Mouse (Mus musculus) hindbrain, embryonic 15.5 days (tissue): ENCODE data around the gene Gata5. TPM values are rescaled to one million over a fixed set of nuclear protein-coding genes. Genes with fewer than 3 reads are reported as not detected.

Experiments
- ATAC-seq: fragments of 200-750 bp; cut with Nextera tagmentation; 2 replicates; pipeline ENCODE4 v1.8.0; 2017; ENCODE audit warnings: low read depth, moderate number of reproducible peaks, moderate TSS enrichment; ENCODE audit not compliant: low FRiP score
- H3K27ac ChIP-seq: fragments of 300-500 bp; sonication (generic); replicated peaks from 2 replicates; pipeline ENCODE4 v1.5.1; 2015; ENCODE audit warnings: mild to moderate bottlenecking, inconsistent platforms
- H3K27me3 ChIP-seq: fragments of 300-500 bp; sonication (generic); 2 replicates; pipeline ENCODE4 v1.6.1; 2015; ENCODE audit warnings: control low read depth, inconsistent platforms
- H3K36me3 ChIP-seq: fragments of 300-500 bp; sonication (generic); 2 replicates; pipeline ENCODE4 v1.6.1; 2015; ENCODE audit warnings: control low read depth, inconsistent platforms
- H3K4me1 ChIP-seq: fragments of 300-500 bp; sonication (generic); replicated peaks from 2 replicates; pipeline ENCODE4 v1.6.1; 2015; ENCODE audit warnings: control low read depth, inconsistent platforms
- H3K4me2 ChIP-seq: fragments of 300-500 bp; sonication (generic); 2 replicates; pipeline ENCODE4 v1.6.1; 2015; ENCODE audit warnings: moderate library complexity, mild to moderate bottlenecking, inconsistent platforms
- H3K4me3 ChIP-seq: fragments of 300-500 bp; sonication (generic); 2 replicates; pipeline ENCODE4 v1.5.1; 2015; ENCODE audit warnings: mild to moderate bottlenecking, inconsistent platforms
- H3K9ac ChIP-seq: fragments of 300-500 bp; sonication (generic); 2 replicates; pipeline ENCODE4 v1.6.1; 2015; ENCODE audit warnings: inconsistent platforms
- H3K9me3 ChIP-seq: fragments of 300-500 bp; sonication (generic); 2 replicates; pipeline ENCODE4 v1.6.1; 2016; ENCODE audit warnings: control low read depth, inconsistent platforms
- WGBS: fragments of 180-500 bp; shearing (Covaris S2); methylation state at CpG from one replicate; pipeline ENCODE4 v1.1.7; 2015; 5-methylcytosine and 5-hydroxymethylcytosine counted together
- polyA plus RNA-seq: library from polyadenylated mRNA; unstranded; fragments of >200 nt; fragmentation: Nextera tagmentation; extraction: Ambion mirVana; gene quantifications from 2 replicates; pipeline ENCODE4 v1.2.1, GENCODE M21; 2015

Gata5 gene
- polyA plus RNA-seq = not detected in 2 replicates

- Histone ChIP-seq H3K9ac (no peak within 1 kb of the TSS), H3K4me3 (peak within 1 kb of the TSS; percentile 24), H3K27me3 (peaks cover 76% of the 10 kb centered on the region), H3K36me3 (no peaks in the 10 kb centered on the region), H3K27ac (no peak within 1 kb of the TSS), H3K9me3 (no peaks in the 10 kb centered on the region), H3K4me1 (peaks cover 16% of the 10 kb centered on the region), H3K4me2 (peak within 1 kb of the TSS; percentile 50)
- WGBS = under 1% methylated on average over 32 of the region's 33 CpGs
- ATAC-seq = no peak
These were observed at the start of gene Gata5 for GRCm38 (mm10) chr2:180334551-180334986. TSS of gene Gata5 (minus strand) at chr2:180334699.

- Histone ChIP-seq H3K9ac (no peak overlapping the region), H3K27ac (no peak overlapping the region), H3K4me1 (no peaks in the 10 kb centered on the region), H3K9me3 (no peaks in the 10 kb centered on the region), H3K27me3 (no peaks in the 10 kb centered on the region), H3K4me2 (no peak overlapping the region), H3K4me3 (no peak overlapping the region), H3K36me3 (no peaks in the 10 kb centered on the region)
- 88% methylated on average over 5 of the region's 5 CpGs for WGBS
- no peak for ATAC-seq
These were observed 42.2 kb upstream of the Gata5 start for GRCm38 (mm10) chr2:180376730-180377129.

- H3K4me2 ChIP-seq = no peak overlapping the region
- no peak overlapping the region for H3K27ac ChIP-seq
- no peaks in the 10 kb centered on the region for H3K9me3 ChIP-seq
- no peaks in the 10 kb centered on the region for H3K36me3 ChIP-seq
- no peaks in the 10 kb centered on the region for H3K4me1 ChIP-seq
- ATAC-seq = no peak
- no peaks in the 10 kb centered on the region for H3K27me3 ChIP-seq
- H3K9ac ChIP-seq = no peak overlapping the region
- no peak overlapping the region for H3K4me3 ChIP-seq
- WGBS = 74% methylated on average over 10 of the region's 10 CpGs
These were observed 38.8 kb upstream of the Gata5 start for GRCm38 (mm10) chr2:180373256-180373655.

- ATAC-seq = no peak
- no peak overlapping the region for H3K4me2 ChIP-seq
- H3K27me3 ChIP-seq = no peaks in the 10 kb centered on the region
- no peak overlapping the region for H3K27ac ChIP-seq
- no peaks in the 10 kb centered on the region for H3K36me3 ChIP-seq
- no peak overlapping the region for H3K4me3 ChIP-seq
- H3K4me1 ChIP-seq = no peaks in the 10 kb centered on the region
- no peaks in the 10 kb centered on the region for H3K9me3 ChIP-seq
- H3K9ac ChIP-seq = no peak overlapping the region
- WGBS = 78% methylated on average over 5 of the region's 5 CpGs
These were observed 33.9 kb upstream of the Gata5 start for GRCm38 (mm10) chr2:180368359-180368758.

GRCm38 (mm10) chr2:180367350-180367749 lies 32.9 kb upstream of the Gata5 start:
- ATAC-seq = no peak
- H3K27ac ChIP-seq = no peak overlapping the region

GRCm38 (mm10) chr2:180363434-180363720 lies 28.9 kb upstream of the Gata5 start:
- H3K27ac ChIP-seq = no peak overlapping the region
- H3K4me3 ChIP-seq = no peak overlapping the region
- H3K4me2 ChIP-seq = no peak overlapping the region
- H3K4me1 ChIP-seq = no peaks in the 10 kb centered on the region
- H3K9ac ChIP-seq = no peak overlapping the region
- no peaks in the 10 kb centered on the region for H3K36me3 ChIP-seq
- WGBS = 91% methylated on average over 3 of the region's 3 CpGs
- H3K27me3 ChIP-seq = no peaks in the 10 kb centered on the region
- ATAC-seq = no peak
- no peaks in the 10 kb centered on the region for H3K9me3 ChIP-seq

More at GRCm38 (mm10) chr2:180367350-180367749, 32.9 kb upstream of the Gata5 start:
- 83% methylated on average over 4 of the region's 4 CpGs for WGBS
- Histone ChIP-seq H3K4me1 (no peaks in the 10 kb centered on the region), H3K9ac (no peak overlapping the region), H3K4me3 (no peak overlapping the region), H3K36me3 (no peaks in the 10 kb centered on the region), H3K4me2 (no peak overlapping the region), H3K9me3 (no peaks in the 10 kb centered on the region), H3K27me3 (no peaks in the 10 kb centered on the region)

GRCm38 (mm10) chr2:180362585-180363433 lies 28.3 kb upstream of the Gata5 start:
- Histone ChIP-seq H3K9ac (no peak overlapping the region), H3K27ac (no peak overlapping the region), H3K27me3 (no peaks in the 10 kb centered on the region), H3K4me3 (no peak overlapping the region), H3K4me2 (no peak overlapping the region), H3K4me1 (no peaks in the 10 kb centered on the region), H3K9me3 (no peaks in the 10 kb centered on the region), H3K36me3 (no peaks in the 10 kb centered on the region)
- no peak for ATAC-seq
- 77% methylated on average over 7 of the region's 7 CpGs for WGBS

- H3K4me3 ChIP-seq = no peak overlapping the region
- WGBS = 13% methylated on average over 4 of the region's 4 CpGs
- H3K9ac ChIP-seq = no peak overlapping the region
- no peak overlapping the region for H3K4me2 ChIP-seq
- H3K27ac ChIP-seq = no peak overlapping the region
- no peaks in the 10 kb centered on the region for H3K4me1 ChIP-seq
- no peaks in the 10 kb centered on the region for H3K36me3 ChIP-seq
- no peaks in the 10 kb centered on the region for H3K9me3 ChIP-seq
- no peaks in the 10 kb centered on the region for H3K27me3 ChIP-seq
- ATAC-seq = no peak
These were observed 24.6 kb upstream of the Gata5 start for GRCm38 (mm10) chr2:180359062-180359461.

- Histone ChIP-seq H3K27me3 (no peaks in the 10 kb centered on the region), H3K9me3 (no peaks in the 10 kb centered on the region), H3K27ac (no peak overlapping the region), H3K4me3 (no peak overlapping the region), H3K4me2 (peak overlapping the region; percentile 7; the same call in 1 of the 2 replicates), H3K9ac (no peak overlapping the region), H3K4me1 (no peaks in the 10 kb centered on the region), H3K36me3 (no peaks in the 10 kb centered on the region)
- 56% methylated on average over 20 of the region's 20 CpGs for WGBS
- peak; percentile 71 for ATAC-seq
These were observed 18.8 kb upstream of the Gata5 start for GRCm38 (mm10) chr2:180353338-180353737.

- H3K9me3 ChIP-seq = no peaks in the 10 kb centered on the region
- H3K4me2 ChIP-seq = no peak overlapping the region
- no peak overlapping the region for H3K9ac ChIP-seq
- H3K4me3 ChIP-seq = no peak overlapping the region
- 45% methylated on average over 2 of the region's 2 CpGs for WGBS
- no peak for ATAC-seq
- H3K36me3 ChIP-seq = no peaks in the 10 kb centered on the region
- no peaks in the 10 kb centered on the region for H3K4me1 ChIP-seq
- no peak overlapping the region for H3K27ac ChIP-seq
- no peaks in the 10 kb centered on the region for H3K27me3 ChIP-seq
These were observed 16.2 kb upstream of the Gata5 start for GRCm38 (mm10) chr2:180350700-180351099.

- Histone ChIP-seq H3K9me3 (no peaks in the 10 kb centered on the region), H3K4me1 (no peaks in the 10 kb centered on the region), H3K4me2 (no peak overlapping the region), H3K4me3 (no peak overlapping the region), H3K27me3 (no peaks in the 10 kb centered on the region), H3K9ac (no peak overlapping the region), H3K36me3 (no peaks in the 10 kb centered on the region), H3K27ac (no peak overlapping the region)
- peak; percentile 66; the same call in 1 of the 2 replicates for ATAC-seq
- WGBS = 30% methylated on average over 9 of the region's 9 CpGs
These were observed 12.5 kb upstream of the Gata5 start for GRCm38 (mm10) chr2:180346820-180347497.

GRCm38 (mm10) chr2:180343092-180343491 lies 8.6 kb upstream of the Gata5 start:
- 85% methylated on average over 13 of the region's 13 CpGs for WGBS
- no peak overlapping the region for H3K4me2 ChIP-seq
- no peak overlapping the region for H3K9ac ChIP-seq
- no peak for ATAC-seq
- no peaks in the 10 kb centered on the region for H3K4me1 ChIP-seq
- no peak overlapping the region for H3K27ac ChIP-seq
- H3K9me3 ChIP-seq = no peaks in the 10 kb centered on the region
- peaks cover 10% of the 10 kb centered on the region; the same call in 1 of the 2 replicates for H3K27me3 ChIP-seq
- no peak overlapping the region for H3K4me3 ChIP-seq
- H3K36me3 ChIP-seq = no peaks in the 10 kb centered on the region
